8 mouse cellular contexts compared by ENCODE assay signal in genomic region chr3:102081862-102082261, GRCm38 (mm10). TPM values are rescaled to one million over a fixed set of nuclear protein-coding genes. Genes with fewer than 3 reads are reported as not detected.
DNase-seq lines count a peak whose midpoint lies in the region; ATAC-seq and TF ChIP-seq lines count a peak whose summit lies in the region.

No protein-coding gene starts in this region.

- WGBS in heart, embryonic 12.5 days, result 20% methylated on average over 3 of the region's 3 CpGs
- WGBS in kidney, embryonic 15.5 days, result 15% methylated on average over 3 of the region's 3 CpGs
- 9% methylated on average over 3 of the region's 3 CpGs for WGBS in limb, embryonic 15.5 days
- 17% methylated on average over 3 of the region's 3 CpGs for WGBS in neural tube, embryonic 11.5 days

- H3K36me3 ChIP-seq in heart, embryonic 12.5 days, result no peaks in the 10 kb centered on the region
- H3K36me3 ChIP-seq in kidney, embryonic 15.5 days, result no peaks in the 10 kb centered on the region
- H3K36me3 ChIP-seq in limb, embryonic 15.5 days, result no peaks in the 10 kb centered on the region
- no peaks in the 10 kb centered on the region for H3K36me3 ChIP-seq in neural tube, embryonic 11.5 days (ENCODE audit: control insufficient read depth, insufficient read depth, low read length)

- no peak overlapping the region for H3K4me2 ChIP-seq in heart, embryonic 12.5 days
- no peak overlapping the region for H3K4me2 ChIP-seq in kidney, embryonic 15.5 days
- H3K4me2 ChIP-seq in limb, embryonic 15.5 days, result no peak overlapping the region
- H3K4me2 ChIP-seq in neural tube, embryonic 11.5 days (ENCODE audit: low read depth), result no peak overlapping the region

- peak; percentile 83 for TF ChIP-seq CTCF in brain, embryonic 14.5 days (IDR thresholded peaks at IDR 0.05; ENCODE audit: borderline replicate concordance, extremely low read depth, insufficient read depth, insufficient read length)

- peaks cover 4% of the 10 kb centered on the region; the same call in 1 of the 2 replicates for H3K9me3 ChIP-seq in heart, embryonic 12.5 days (replicated peaks)
- no peaks in the 10 kb centered on the region for H3K9me3 ChIP-seq in kidney, embryonic 15.5 days (replicated peaks)
- no peaks in the 10 kb centered on the region for H3K9me3 ChIP-seq in limb, embryonic 15.5 days
- no peaks in the 10 kb centered on the region for H3K9me3 ChIP-seq in neural tube, embryonic 11.5 days (ENCODE audit: control insufficient read depth, low read length)

- no peak overlapping the region for H3K4me3 ChIP-seq in heart, embryonic 12.5 days
- no peak overlapping the region for H3K4me3 ChIP-seq in kidney, embryonic 15.5 days (replicated peaks)
- H3K4me3 ChIP-seq in limb, embryonic 15.5 days, result no peak overlapping the region
- H3K4me3 ChIP-seq in neural tube, embryonic 11.5 days (ENCODE audit: low read depth, low read length), result no peak overlapping the region

- TF ChIP-seq POLR2A in brain, embryonic 14.5 days (IDR thresholded peaks at IDR 0.05; ENCODE audit: borderline replicate concordance, extremely low read depth, insufficient read depth, insufficient read length, poor library complexity, severe bottlenecking), result no peak

- H3K27me3 ChIP-seq in heart, embryonic 12.5 days (replicated peaks), result no peaks in the 10 kb centered on the region
- 0 out of 2 replicates have a peak, but pooled peaks cover 9% of the 10 kb centered on the region for H3K27me3 ChIP-seq in kidney, embryonic 15.5 days
- peaks cover 7% of the 10 kb centered on the region; the same call in 1 of the 2 replicates for H3K27me3 ChIP-seq in limb, embryonic 15.5 days
- no peaks in the 10 kb centered on the region for H3K27me3 ChIP-seq in neural tube, embryonic 11.5 days (ENCODE audit: control insufficient read depth, insufficient read depth, low read length)

- no peak overlapping the region for H3K9ac ChIP-seq in heart, embryonic 12.5 days
- H3K9ac ChIP-seq in kidney, embryonic 15.5 days, result no peak overlapping the region
- no peak overlapping the region for H3K9ac ChIP-seq in limb, embryonic 15.5 days
- no peak overlapping the region for H3K9ac ChIP-seq in neural tube, embryonic 11.5 days (ENCODE audit: low read length)

- peak; percentile 56; the same call in 1 of the 2 replicates for ATAC-seq in erythroid progenitor cell, adult 5-6 weeks (replicated peaks; ENCODE audit: low FRiP score, poor library complexity, severe bottlenecking)
- ATAC-seq in heart, embryonic 12.5 days (ENCODE audit: insufficient number of reproducible peaks, low FRiP score), result peak; percentile 76
- ATAC-seq in kidney, embryonic 15.5 days (replicated peaks; ENCODE audit: low FRiP score), result peak; percentile 89
- ATAC-seq in limb, embryonic 15.5 days (ENCODE audit: insufficient number of reproducible peaks, low FRiP score, low TSS enrichment, low read depth), result peak; percentile 70; the same call in 1 of the 2 replicates
- ATAC-seq in neural tube, embryonic 11.5 days (ENCODE audit: insufficient read depth, low FRiP score, low TSS enrichment), result peak; percentile 82; the same call in 1 of the 2 replicates

- peaks cover 43% of the 10 kb centered on the region for H3K4me1 ChIP-seq in heart, embryonic 12.5 days (replicated peaks)
- H3K4me1 ChIP-seq in kidney, embryonic 15.5 days, result no peaks in the 10 kb centered on the region
- 0 out of 2 replicates have a peak, but pooled peaks cover 5% of the 10 kb centered on the region for H3K4me1 ChIP-seq in limb, embryonic 15.5 days
- no peaks in the 10 kb centered on the region for H3K4me1 ChIP-seq in neural tube, embryonic 11.5 days (ENCODE audit: control insufficient read depth, insufficient read depth, low read length)

- H3K27ac ChIP-seq in heart, embryonic 12.5 days (ENCODE audit: poor library complexity, severe bottlenecking), result no peak overlapping the region
- no peak overlapping the region for H3K27ac ChIP-seq in kidney, embryonic 15.5 days
- no peak overlapping the region for H3K27ac ChIP-seq in limb, embryonic 15.5 days
- no peak overlapping the region for H3K27ac ChIP-seq in neural tube, embryonic 11.5 days (ENCODE audit: low read depth, low read length)

- DNase-seq in A20 (ENCODE audit: low read depth, low spot score), result peak; percentile 50
- DNase-seq in brain, embryonic 14.5 days (ENCODE audit: low read depth), result peak; percentile 84
- DNase-seq in neural tube, embryonic 11.5 days (ENCODE audit: low spot score), result peak; percentile 77
- peak; percentile 89 for DNase-seq in testis, postnatal 10 days (ENCODE audit: low spot score)

RNA-seq across cellular contexts. Expression of gene Casq2, which starts 4.4 kb away (rescaled TPM):
- 1.3 TPM in 2 replicates for polyA plus RNA-seq in brain, embryonic 14.5 days (2012; rRNA removed)
- total RNA-seq in erythroid progenitor cell, adult 5-6 weeks (2015; ENCODE audit: low replicate concordance), result not detected in 2 replicates
- total RNA-seq in erythroid progenitor cell, adult 5-6 weeks (2017; ENCODE audit: low replicate concordance), result 1.5 TPM in 1 of 2 replicates, not detected in the other
- 105 and 108 TPM in 2 replicates for polyA plus RNA-seq in heart, embryonic 12.5 days (2016; fragmentation: Nextera tagmentation; extraction: Ambion mirVana)
- polyA plus RNA-seq in kidney, embryonic 15.5 days (2015; fragmentation: Nextera tagmentation; extraction: Ambion mirVana), result 6.6 and 11.1 TPM in 2 replicates
- 44.6 and 135 TPM in 2 replicates for polyA plus RNA-seq in limb, embryonic 15.5 days (2015; fragmentation: Nextera tagmentation; extraction: Ambion mirVana)
- 8.9 and 9.5 TPM in 2 replicates for polyA plus RNA-seq in neural tube, embryonic 11.5 days (2014; fragmentation: Nextera tagmentation; extraction: Ambion mirVana)
